Mouse (Mus musculus): ENCODE results near the gene Prpf8. TPM values are rescaled to one million over a fixed set of nuclear protein-coding genes. Genes with fewer than 3 reads are reported as not detected.
"Not testable (repeated sequence)": the region's sequence is repeated elsewhere in the genome, so short reads cannot be mapped to it uniquely, and the experiment has no call there.

Gene Prpf8
- polyA plus RNA-seq, 1 experiment: 90.2 TPM

DNA sequence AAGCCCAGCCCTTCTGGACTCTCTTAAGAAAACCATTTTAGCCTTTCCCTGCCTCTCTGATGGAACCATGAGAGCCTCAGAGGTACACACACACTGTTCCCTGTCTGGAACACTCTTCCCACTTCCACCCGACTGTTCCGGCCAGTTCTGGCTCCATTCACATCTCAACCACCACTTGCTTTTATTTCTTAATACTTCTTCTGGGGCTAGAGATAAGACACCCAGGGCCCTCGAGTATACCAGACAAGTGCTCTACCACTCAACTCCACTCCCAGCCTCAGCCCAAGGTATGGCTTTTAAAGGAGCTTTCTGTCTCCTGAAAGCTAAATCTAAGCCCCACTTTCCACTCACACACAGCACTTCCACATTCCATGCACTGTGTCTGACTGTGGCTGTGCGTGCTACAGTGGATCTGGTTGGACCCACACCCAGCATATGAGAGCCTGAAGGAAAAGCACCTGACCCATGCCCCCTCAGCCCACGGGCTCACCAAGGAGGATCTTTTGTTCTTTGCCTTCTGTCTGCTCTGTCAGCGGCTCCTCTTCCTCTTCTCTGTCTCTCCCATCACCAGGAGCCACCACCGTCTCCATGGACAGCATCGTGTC is 36.2 kb upstream of the Prpf8 start:
- WGBS: 70% methylated on average over 8 of the region's 8 CpGs
- TF ChIP-seq CTCF (IDR thresholded peaks at IDR 0.05; ENCODE audit: insufficient read depth, low read length) (no peak), POLR2A (IDR thresholded peaks at IDR 0.05; ENCODE audit: borderline replicate concordance, extremely low read depth, low read depth, low read length) (no peak)
- no peak for DNase-seq

GRCm38 (mm10) chr11:75450936-75451335 is 35.7 kb upstream of the Prpf8 start:
- WGBS: 83% methylated on average over 15 of the region's 15 CpGs
- H3K4me1 ChIP-seq (ENCODE audit: control insufficient read depth, insufficient read depth, low read length): peaks cover 14% of the 10 kb centered on the region
- no peak for TF ChIP-seq POLR2A (IDR thresholded peaks at IDR 0.05; ENCODE audit: borderline replicate concordance, extremely low read depth, low read depth, low read length)
- DNase-seq: no peak
- H3K4me3 ChIP-seq (replicated peaks; ENCODE audit: extremely low read depth, low read depth, low read length): peak overlapping the region; percentile 8

More for the DNA sequence above, 36.2 kb upstream of the Prpf8 start:
- peaks cover 14% of the 10 kb centered on the region for H3K4me1 ChIP-seq (ENCODE audit: control insufficient read depth, insufficient read depth, low read length)
- peak overlapping the region; percentile 8 for H3K4me3 ChIP-seq (replicated peaks; ENCODE audit: extremely low read depth, low read depth, low read length)

DNA sequence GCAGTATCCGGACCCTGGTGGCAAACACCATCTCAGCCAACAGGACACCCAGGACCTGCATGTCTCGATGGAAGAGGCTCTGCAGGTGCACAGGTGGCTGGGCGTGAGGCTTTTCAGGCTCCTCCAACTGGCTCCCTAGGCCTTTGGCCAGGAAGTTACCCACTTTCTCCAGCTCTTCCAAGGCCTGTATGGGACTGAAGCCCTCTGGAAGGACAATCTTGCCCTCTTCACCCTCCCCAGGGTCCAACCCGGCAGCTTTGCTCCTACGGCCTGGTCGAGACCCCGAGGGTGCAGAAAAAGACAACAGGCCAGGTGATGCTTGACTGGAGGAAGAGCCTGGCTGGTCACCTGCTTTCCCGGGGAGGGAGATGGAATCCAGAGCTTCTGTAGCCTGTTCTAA is 34.5 kb upstream of the Prpf8 start:
- no peak overlapping the region for H3K4me3 ChIP-seq (replicated peaks; ENCODE audit: extremely low read depth, low read depth, low read length)
- 88% methylated on average over 8 of the region's 8 CpGs for WGBS
- TF ChIP-seq CTCF (IDR thresholded peaks at IDR 0.05; ENCODE audit: insufficient read depth, low read length) (no peak), POLR2A (IDR thresholded peaks at IDR 0.05; ENCODE audit: borderline replicate concordance, extremely low read depth, low read depth, low read length) (no peak)
- DNase-seq: no peak
- peaks cover 14% of the 10 kb centered on the region for H3K4me1 ChIP-seq (ENCODE audit: control insufficient read depth, insufficient read depth, low read length)

- Histone ChIP-seq H3K4me1 (ENCODE audit: control insufficient read depth, insufficient read depth, low read length) (peaks cover 14% of the 10 kb centered on the region), H3K4me3 (replicated peaks; ENCODE audit: extremely low read depth, low read depth, low read length) (no peak overlapping the region)
- no peak for TF ChIP-seq POLR2A (IDR thresholded peaks at IDR 0.05; ENCODE audit: borderline replicate concordance, extremely low read depth, low read depth, low read length)
- TF ChIP-seq CTCF (IDR thresholded peaks at IDR 0.05; ENCODE audit: insufficient read depth, low read length): no peak
- WGBS: 92% methylated on average over 31 of the region's 31 CpGs
- DNase-seq: no peak
These were observed 33.6 kb upstream of the Prpf8 start for GRCm38 (mm10) chr11:75452812-75453557.

- WGBS: 2% methylated on average over 56 of the region's 56 CpGs
- TF ChIP-seq CTCF (IDR thresholded peaks at IDR 0.05; ENCODE audit: insufficient read depth, low read length): peak; percentile 19; the same call in 1 of the 2 replicates
- TF ChIP-seq POLR2A (IDR thresholded peaks at IDR 0.05; ENCODE audit: borderline replicate concordance, extremely low read depth, low read depth, low read length): peak; percentile 82; the same call in 1 of the 2 replicates
- DNase-seq: peak; percentile 90
- peak within 1 kb of the TSS; percentile 84 for H3K4me3 ChIP-seq (replicated peaks; ENCODE audit: extremely low read depth, low read depth, low read length)
- peaks cover 16% of the 10 kb centered on the region for H3K4me1 ChIP-seq (ENCODE audit: control insufficient read depth, insufficient read depth, low read length)
These were observed 32.4 kb upstream of the Prpf8 start, which contains the start of gene Wdr81 for GRCm38 (mm10) chr11:75453991-75454930. Gene Wdr81 (minus strand): TSS chr11:75454717.

GRCm38 (mm10) chr11:75455041-75455736 is 31.4 kb upstream of the Prpf8 start:
- no peak overlapping the region for H3K4me3 ChIP-seq (replicated peaks; ENCODE audit: extremely low read depth, low read depth, low read length)
- no peak for DNase-seq
- TF ChIP-seq POLR2A (IDR thresholded peaks at IDR 0.05; ENCODE audit: borderline replicate concordance, extremely low read depth, low read depth, low read length): no peak
- no peak for TF ChIP-seq CTCF (IDR thresholded peaks at IDR 0.05; ENCODE audit: insufficient read depth, low read length)
- 42% methylated on average over 10 of the region's 10 CpGs for WGBS
- H3K4me1 ChIP-seq (ENCODE audit: control insufficient read depth, insufficient read depth, low read length): peaks cover 25% of the 10 kb centered on the region

- H3K4me1 ChIP-seq (ENCODE audit: control insufficient read depth, insufficient read depth, low read length): peaks cover 23% of the 10 kb centered on the region
- not testable (repeated sequence) for H3K4me3 ChIP-seq (replicated peaks; ENCODE audit: extremely low read depth, low read depth, low read length); DNase-seq
- 98% methylated on average over 2 of the region's 2 CpGs for WGBS
These were observed 30.6 kb upstream of the Prpf8 start for GRCm38 (mm10) chr11:75455971-75456370.

GRCm38 (mm10) chr11:75456440-75456871 is 30.2 kb upstream of the Prpf8 start:
- no peak for DNase-seq
- TF ChIP-seq CTCF (IDR thresholded peaks at IDR 0.05; ENCODE audit: insufficient read depth, low read length): no peak
- TF ChIP-seq POLR2A (IDR thresholded peaks at IDR 0.05; ENCODE audit: borderline replicate concordance, extremely low read depth, low read depth, low read length): no peak
- Histone ChIP-seq H3K4me3 (replicated peaks; ENCODE audit: extremely low read depth, low read depth, low read length) (no peak overlapping the region), H3K4me1 (ENCODE audit: control insufficient read depth, insufficient read depth, low read length) (peaks cover 21% of the 10 kb centered on the region)
- 63% methylated on average over 7 of the region's 7 CpGs for WGBS

GRCm38 (mm10) chr11:75458169-75458568 is 28.4 kb upstream of the Prpf8 start:
- DNase-seq: no peak
- 16% methylated on average over 3 of the region's 3 CpGs for WGBS

More at GRCm38 (mm10) chr11:75458169-75458568, 28.4 kb upstream of the Prpf8 start:
- no peak overlapping the region for H3K4me3 ChIP-seq (replicated peaks; ENCODE audit: extremely low read depth, low read depth, low read length)
- peaks cover 24% of the 10 kb centered on the region for H3K4me1 ChIP-seq (ENCODE audit: control insufficient read depth, insufficient read depth, low read length)
- peak; percentile 32; the same call in 1 of the 2 replicates for TF ChIP-seq CTCF (IDR thresholded peaks at IDR 0.05; ENCODE audit: insufficient read depth, low read length)
- TF ChIP-seq POLR2A (IDR thresholded peaks at IDR 0.05; ENCODE audit: borderline replicate concordance, extremely low read depth, low read depth, low read length): no peak
